Mouse (Mus musculus): Measurements from ENCODE around the gene Ggps1. TPM values are rescaled to one million over a fixed set of nuclear protein-coding genes. Genes with fewer than 3 reads are reported as not detected.
"Not testable (repeated sequence)": the region's sequence is repeated elsewhere in the genome, so short reads cannot be mapped to it uniquely, and the experiment has no call there.

The Ggps1 gene
- total RNA-seq, 2 experiments from 2014 or later = 15.1 to 19.4 TPM

DNA sequence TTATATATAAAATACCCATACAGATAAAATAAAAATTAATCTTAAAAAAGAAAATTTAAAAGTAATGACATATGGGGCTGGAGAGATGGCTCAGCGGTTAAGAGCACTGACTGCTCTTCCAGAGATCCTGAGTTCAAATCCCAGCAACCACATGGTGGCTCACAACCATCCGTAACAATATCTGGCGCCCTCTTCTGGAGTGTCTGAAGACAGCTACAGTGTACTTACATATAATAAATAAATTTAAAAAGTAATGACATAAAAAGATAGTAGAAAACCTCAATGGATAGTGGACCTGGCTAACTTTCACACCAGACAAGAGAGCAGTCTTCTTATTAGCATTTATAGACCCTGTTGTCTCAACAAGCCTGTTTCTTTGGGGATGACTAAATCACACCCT is 27.9 kb downstream of the Ggps1 start:
- peak overlapping the region; percentile 57; the same call in 1 of the 2 replicates for H3K27ac ChIP-seq
- H3K4me3 ChIP-seq, DNase-seq: not testable (repeated sequence)
- intact Hi-C loops (cut with DNase I) = loop anchor here (5.0 to 10.0 kb wide), 3 partner anchors 78 to 151 kb away; no protein-coding TSS in a partner anchor
- TF ChIP-seq CTCF (IDR thresholded peaks at IDR 0.05) = peak; percentile 41

DNA sequence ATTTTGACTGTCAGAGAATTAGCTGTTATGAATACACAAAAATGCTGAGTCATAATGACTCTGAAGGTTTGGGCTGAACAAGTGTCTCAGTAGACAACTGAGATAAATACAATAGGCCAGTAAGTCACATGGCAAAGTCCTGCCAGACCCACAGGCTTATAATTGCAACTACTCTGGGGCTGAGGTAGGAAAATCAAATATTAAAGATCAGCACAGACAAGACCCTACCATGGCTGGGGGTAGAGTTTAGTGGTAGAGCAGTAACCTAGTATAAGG is 29.3 kb downstream of the Ggps1 start:
- Histone ChIP-seq H3K27ac (peak overlapping the region; percentile 44; the same call in 1 of the 2 replicates), H3K4me3 (no peak overlapping the region)
- no peak for DNase-seq
- no peak for TF ChIP-seq CTCF (IDR thresholded peaks at IDR 0.05)
- intact Hi-C loops (cut with DNase I) = loop anchor here (10.0 kb wide), 2 partner anchors 141 to 149 kb away; no protein-coding TSS in a partner anchor

DNA sequence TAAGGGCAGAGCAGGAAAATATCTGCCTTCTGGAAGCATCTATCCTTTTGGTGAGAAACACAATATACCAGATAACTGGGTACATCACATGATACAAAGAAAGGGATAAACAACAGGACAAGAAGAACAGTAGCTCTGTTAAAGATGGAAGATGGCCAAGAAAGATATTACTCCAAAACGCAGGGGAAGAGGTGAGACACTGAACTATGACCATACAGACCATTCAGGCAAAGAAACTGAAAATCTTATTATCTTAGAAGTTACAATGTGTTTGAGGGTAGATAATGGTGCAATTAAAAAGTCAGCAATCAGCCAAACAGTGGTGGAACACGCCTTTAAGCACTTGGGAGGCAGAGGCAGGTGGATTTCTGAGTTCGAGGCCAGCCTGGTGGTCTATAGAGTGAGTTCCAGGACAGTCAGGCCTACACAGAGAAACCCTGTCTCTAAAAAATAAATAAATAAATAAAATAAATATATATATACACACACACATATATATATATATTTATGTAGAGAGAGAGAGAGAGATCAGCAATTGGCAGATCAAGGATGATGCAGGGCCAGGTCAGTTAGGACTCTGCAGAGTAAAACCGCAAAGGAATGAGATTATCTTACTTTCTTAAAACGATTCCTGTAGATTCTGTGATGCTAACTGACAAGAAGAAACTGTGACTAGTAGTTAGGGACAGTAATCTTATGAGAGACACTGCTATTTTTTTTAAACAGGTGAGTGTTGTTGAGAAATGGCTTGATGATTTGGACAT is 29.8 kb downstream of the Ggps1 start:
- Histone ChIP-seq H3K27ac (no peak overlapping the region; the same call in 1 of the 2 replicates), H3K4me3 (no peak overlapping the region)
- TF ChIP-seq CTCF (IDR thresholded peaks at IDR 0.05) = no peak
- intact Hi-C loops (cut with DNase I) = loop anchor here (10.0 kb wide), 2 partner anchors 141 to 149 kb away; no protein-coding TSS in a partner anchor
- DNase-seq = no peak

DNA sequence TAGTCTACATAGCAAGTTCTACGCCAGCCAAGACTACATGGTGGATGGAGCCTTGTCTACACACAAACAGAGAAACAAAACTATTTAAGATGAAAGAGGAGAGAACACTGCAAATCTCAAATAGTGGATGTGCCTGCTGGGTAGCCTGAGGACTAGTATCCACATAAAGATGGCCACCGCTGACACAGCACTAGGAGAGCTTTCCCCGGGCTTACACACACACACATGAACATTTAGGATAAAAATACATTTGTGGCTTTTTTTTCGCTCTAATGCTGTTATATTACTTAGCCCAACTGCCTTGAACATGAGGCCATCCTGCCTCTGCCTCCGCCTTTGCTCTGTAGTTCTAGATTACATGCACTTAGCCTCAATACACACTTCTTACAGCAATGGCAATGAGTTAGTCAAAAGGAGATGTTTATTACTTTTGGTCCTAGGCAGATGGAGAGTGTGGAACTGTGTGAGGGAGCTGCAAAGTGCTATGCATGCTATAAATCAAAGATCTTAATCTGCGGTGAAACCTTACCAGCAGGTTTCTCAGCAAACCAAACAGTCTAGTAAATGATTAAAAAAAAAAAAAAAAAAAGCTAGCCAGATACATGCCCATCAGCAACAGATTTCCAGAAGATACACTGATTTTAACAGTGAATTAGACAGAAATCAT is 37.0 kb downstream of the Ggps1 start:
- Histone ChIP-seq H3K27ac (no peak overlapping the region), H3K4me3 (no peak overlapping the region)
- no peak for DNase-seq
- intact Hi-C loops (cut with DNase I) = no loop called here
- no peak for TF ChIP-seq CTCF (IDR thresholded peaks at IDR 0.05)

DNA sequence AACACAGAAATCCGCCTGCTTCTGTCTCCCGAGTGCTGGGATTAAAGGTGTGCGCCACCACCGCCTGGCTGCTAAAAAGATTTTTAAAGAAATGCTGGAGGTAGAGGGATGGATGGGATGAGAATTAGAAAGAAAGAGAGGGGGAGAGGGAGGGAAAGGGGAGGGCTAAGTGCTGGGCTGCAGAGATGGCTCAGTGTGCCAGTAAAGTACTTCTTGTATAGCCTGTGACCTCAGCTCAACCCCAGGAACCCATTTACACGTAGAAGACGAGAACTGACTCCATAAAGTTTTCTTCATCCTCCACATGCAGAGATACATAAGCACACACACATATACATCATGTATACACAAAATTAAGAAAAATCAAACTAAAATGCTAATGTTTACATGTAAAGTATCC is 37.7 kb downstream of the Ggps1 start:
- DNase-seq = no peak
- no peak for TF ChIP-seq CTCF (IDR thresholded peaks at IDR 0.05)
- Histone ChIP-seq H3K27ac (no peak overlapping the region), H3K4me3 (no peak overlapping the region)
- intact Hi-C loops (cut with DNase I) = no loop called here

DNA sequence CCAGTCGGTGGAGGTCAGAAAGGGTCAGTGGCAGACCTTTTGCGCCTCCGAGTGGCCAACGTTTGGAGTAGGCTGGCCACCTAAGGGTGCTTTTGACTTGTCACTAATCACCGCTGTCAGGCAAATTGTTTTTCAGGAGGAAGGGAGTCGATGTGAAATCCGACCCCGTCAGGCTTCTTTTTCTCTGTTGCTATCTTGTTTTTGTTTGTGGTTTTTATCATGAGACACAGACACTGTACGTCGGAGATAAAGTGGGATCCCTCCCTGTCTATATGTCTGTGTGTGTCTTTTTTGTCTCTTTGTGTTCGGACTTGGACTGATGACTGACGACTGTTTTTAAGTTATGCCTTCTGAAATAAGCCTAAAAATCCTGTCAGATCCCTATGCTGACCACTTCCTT is 41.9 kb downstream of the Ggps1 start:
- DNase-seq; H3K4me3 ChIP-seq; H3K27ac ChIP-seq; intact Hi-C loops (cut with DNase I): not testable (repeated sequence)

DNA sequence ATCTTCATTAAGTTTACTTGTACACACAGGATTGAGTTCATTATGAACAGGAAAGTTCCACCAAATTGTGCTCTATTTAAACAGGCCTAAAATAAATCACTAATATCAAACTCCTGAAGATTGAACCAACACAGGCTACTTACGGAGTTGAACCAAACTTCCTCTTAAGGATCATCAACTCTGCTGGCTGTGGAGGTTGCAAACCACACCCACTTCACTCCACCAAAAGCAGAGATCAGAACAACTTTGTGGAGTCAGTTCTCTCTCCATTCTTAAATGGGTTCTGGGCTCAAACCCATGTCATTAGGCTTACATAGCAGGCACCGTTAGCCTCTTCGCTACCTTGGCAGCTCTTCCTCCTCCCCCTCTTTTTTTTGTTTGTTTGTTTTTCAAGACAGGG is 44.4 kb downstream of the Ggps1 start:
- intact Hi-C loops (cut with DNase I) = no loop called here
- no peak for DNase-seq
- TF ChIP-seq CTCF (IDR thresholded peaks at IDR 0.05) = no peak

DNA sequence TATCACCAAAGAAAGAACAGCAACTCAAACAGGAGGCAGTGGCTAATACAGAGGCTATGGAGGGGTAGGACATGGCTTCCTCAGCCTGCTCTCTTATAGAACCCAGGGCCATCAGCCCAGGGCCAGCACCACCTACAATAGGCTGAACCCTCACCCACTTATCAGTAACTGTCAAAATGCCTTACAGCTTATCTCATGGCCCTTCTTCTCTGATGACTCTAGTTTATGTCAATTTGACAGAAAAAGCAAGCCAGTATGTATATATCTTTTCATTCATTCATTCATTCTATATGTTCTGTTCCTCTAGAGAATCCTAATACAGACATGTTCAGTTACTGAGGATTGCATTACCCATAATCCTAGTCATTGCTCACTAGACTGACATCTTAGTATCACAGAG is 45.0 kb downstream of the Ggps1 start:
- Histone ChIP-seq H3K4me3 (no peak overlapping the region), H3K27ac (no peak overlapping the region)
- no peak for DNase-seq
- TF ChIP-seq CTCF (IDR thresholded peaks at IDR 0.05) = no peak
- intact Hi-C loops (cut with DNase I) = no loop called here

More for the DNA sequence above, 44.4 kb downstream of the Ggps1 start:
- Histone ChIP-seq H3K4me3 (no peak overlapping the region), H3K27ac (no peak overlapping the region)

DNA sequence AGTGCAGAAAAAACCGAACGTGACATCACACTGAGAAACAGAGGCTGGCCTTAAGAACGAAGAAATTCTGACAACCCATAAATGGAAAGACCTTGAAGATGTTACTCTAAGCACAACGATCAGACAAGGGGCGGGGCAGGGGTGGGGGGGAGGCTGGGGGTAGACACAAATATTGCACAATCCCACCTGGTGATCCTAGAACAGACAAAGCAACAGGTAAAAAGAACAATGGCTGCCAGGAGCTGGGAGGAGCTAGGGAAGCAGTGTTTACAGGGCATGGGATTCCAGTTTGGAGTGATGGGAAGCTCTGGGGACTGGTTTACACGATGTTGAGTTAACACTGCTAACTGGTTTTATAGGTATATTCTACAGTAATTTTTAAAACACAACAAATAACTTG is 47.7 kb downstream of the Ggps1 start:
- intact Hi-C loops (cut with DNase I) = no loop called here
- no peak for DNase-seq

DNA sequence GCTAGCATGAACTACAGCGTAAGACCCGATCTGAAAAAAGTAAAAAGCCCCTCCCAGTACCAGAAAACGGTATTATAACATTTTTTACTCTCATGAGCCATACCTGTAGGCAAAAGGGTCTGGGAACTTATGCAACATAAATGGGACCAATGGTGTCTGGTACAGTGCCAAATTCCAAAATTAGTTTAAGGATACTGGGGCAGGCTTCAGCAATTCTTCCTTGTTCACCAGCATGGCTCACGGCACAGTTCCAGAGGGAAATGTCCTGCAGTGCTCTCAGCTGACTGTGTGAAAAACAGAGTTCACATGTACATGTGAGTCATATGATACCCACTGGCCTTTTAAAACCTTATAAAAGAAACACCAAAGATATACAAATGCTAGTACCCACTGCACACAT is 48.7 kb downstream of the Ggps1 start:
- Histone ChIP-seq H3K27ac (no peak overlapping the region), H3K4me3 (no peak overlapping the region)
- TF ChIP-seq CTCF (IDR thresholded peaks at IDR 0.05) = no peak
- intact Hi-C loops (cut with DNase I) = no loop called here
- DNase-seq = no peak

More for the DNA sequence above, 47.7 kb downstream of the Ggps1 start:
- no peak overlapping the region for H3K27ac ChIP-seq
- no peak overlapping the region for H3K4me3 ChIP-seq
- TF ChIP-seq CTCF (IDR thresholded peaks at IDR 0.05) = no peak

DNA sequence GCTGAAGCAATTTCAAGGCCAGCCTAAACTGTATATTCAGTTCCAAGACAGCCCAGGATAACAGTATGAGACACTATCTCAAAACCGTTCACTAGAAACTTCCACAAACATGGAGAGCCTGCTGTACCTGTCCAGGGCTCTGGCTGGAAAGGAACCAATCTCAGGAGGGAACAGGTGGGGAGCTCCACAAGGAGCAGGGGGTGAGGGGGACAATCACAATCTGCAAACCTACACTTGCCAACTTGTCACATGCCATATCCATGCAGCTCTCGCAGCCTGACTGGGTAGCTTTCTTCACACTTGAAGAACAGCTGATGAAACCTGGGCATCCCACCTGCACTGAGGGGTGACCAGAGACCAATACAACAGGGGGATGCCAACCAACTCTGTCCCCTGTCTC is 49.3 kb downstream of the Ggps1 start:
- no peak for DNase-seq
- Histone ChIP-seq H3K27ac (no peak overlapping the region), H3K4me3 (no peak overlapping the region)
- TF ChIP-seq CTCF (IDR thresholded peaks at IDR 0.05) = no peak
- intact Hi-C loops (cut with DNase I) = no loop called here

DNA sequence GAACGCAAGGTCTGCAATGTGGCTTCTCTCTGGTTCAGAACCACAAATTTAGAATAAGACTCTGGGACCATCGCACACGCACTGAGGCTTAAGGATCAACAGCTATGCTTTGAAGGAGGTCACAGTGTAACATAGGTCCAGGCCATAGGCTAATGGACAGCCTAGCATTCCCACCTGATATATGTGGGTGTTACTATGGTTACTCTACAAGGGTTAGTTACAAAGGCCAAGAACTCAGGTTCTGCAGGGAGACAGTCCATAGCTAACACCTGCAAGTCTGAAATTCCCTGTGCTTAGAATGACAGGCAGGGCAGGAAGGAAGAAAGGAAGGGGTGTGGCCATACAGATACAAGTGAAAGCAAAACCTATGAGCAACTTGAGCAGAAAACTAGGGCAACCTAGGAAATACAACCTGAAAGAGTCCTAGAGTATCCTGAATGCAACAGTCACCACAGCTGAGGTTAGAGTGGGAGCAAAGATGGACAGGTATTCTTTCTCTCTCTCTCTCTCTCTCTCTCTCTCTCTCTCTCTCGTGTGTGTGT is 51.8 kb downstream of the Ggps1 start:
- no peak for TF ChIP-seq CTCF (IDR thresholded peaks at IDR 0.05)
- Histone ChIP-seq H3K27ac (no peak overlapping the region), H3K4me3 (no peak overlapping the region)
- DNase-seq = no peak
- intact Hi-C loops (cut with DNase I) = no loop called here

DNA sequence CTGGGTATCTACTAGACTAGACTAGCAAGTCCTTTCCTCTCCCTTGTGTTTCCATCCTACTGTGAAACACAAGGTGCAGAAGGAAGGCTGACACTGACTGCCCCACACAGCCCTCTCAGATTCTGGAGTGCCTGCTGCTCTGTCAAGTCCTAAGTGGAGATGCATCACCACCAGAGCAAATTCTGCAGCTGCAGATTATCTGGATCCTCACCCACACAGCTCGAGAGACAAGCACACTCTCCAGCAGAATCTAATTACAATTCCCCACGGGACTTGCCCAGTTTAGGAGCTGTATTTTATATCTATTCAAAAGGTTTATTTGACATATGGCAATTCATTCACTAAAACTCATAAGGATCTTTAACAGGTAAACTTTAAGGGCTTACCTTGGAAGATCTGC is 57.2 kb downstream of the Ggps1 start:
- no peak overlapping the region for H3K27ac ChIP-seq

More for the DNA sequence above, 57.2 kb downstream of the Ggps1 start:
- DNase-seq = no peak
- intact Hi-C loops (cut with DNase I) = loop anchor here (10.0 kb wide), 1 partner anchor 129 kb away; no protein-coding TSS in a partner anchor
- H3K4me3 ChIP-seq = no peak overlapping the region
- TF ChIP-seq CTCF (IDR thresholded peaks at IDR 0.05) = no peak
